Mouse (Mus musculus): Measurements from ENCODE around the gene Cnpy1. TPM values are rescaled to one million over a fixed set of nuclear protein-coding genes. Genes with fewer than 3 reads are reported as not detected.

Gene Cnpy1
- polyA plus RNA-seq, 1 experiment, result 0.07 TPM

DNA sequence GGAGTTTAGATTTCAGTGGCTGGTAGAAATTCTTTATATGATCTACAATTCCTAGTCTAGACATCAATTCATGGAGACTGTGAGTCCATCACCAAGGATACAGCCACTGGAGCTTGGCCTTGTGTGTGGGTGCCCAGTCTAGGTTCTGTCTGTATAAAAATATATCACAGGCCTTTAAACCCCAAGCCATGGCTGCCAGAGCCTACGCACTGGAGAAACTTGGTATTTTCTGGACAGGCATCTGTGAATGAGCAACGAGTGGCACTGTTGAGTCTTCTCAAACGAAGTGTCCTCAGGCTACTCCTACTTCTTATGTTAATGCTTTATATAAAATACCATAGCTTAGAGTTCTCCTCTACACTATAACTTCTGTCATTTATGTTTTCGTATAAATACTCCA, 4.2 kb downstream of the Cnpy1 start:
- Histone ChIP-seq H3K36me3 (ENCODE audit: control insufficient read depth, insufficient read depth, low read length) (no peaks in the 10 kb centered on the region), H3K27me3 (ENCODE audit: control insufficient read depth, insufficient read depth, low read length) (no peaks in the 10 kb centered on the region), H3K4me3 (ENCODE audit: control insufficient read depth, low read depth, low read length) (no peak overlapping the region), H3K27ac (ENCODE audit: control insufficient read depth, insufficient read depth, low read depth, low read length) (no peak overlapping the region), H3K4me1 (ENCODE audit: control insufficient read depth, insufficient read depth, low read length) (no peaks in the 10 kb centered on the region)
- no peak for TF ChIP-seq POLR2A (IDR thresholded peaks at IDR 0.05; ENCODE audit: control insufficient read depth, low read depth, low read length)
- no peak for TF ChIP-seq CTCF (IDR thresholded peaks at IDR 0.05; ENCODE audit: control insufficient read depth, insufficient read depth, insufficient replicate concordance, low read depth, low read length)

DNA sequence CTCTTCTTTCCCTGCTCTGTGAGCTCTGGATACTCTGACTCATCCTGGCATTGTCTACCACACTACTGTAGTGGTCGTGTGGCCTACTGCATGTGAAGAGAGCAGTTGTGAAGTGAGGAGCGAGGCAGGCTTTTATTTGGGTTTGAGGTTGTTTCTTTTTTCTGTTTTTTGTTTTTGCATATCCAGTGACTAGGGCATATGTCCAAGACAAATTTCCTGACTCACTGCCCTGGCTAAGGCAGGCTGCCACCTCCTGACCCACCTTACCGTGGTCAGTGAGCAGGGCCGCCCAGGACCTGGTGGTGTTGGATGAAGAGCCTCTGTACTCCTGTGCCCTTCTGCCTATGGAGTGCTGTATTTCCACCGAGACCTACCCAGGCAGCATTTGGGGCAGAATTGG, 5.8 kb downstream of the Cnpy1 start:
- TF ChIP-seq CTCF (IDR thresholded peaks at IDR 0.05; ENCODE audit: control insufficient read depth, insufficient read depth, insufficient replicate concordance, low read depth, low read length), result no peak
- Histone ChIP-seq H3K27ac (ENCODE audit: control insufficient read depth, insufficient read depth, low read depth, low read length) (no peak overlapping the region), H3K27me3 (ENCODE audit: control insufficient read depth, insufficient read depth, low read length) (no peaks in the 10 kb centered on the region), H3K4me1 (ENCODE audit: control insufficient read depth, insufficient read depth, low read length) (no peaks in the 10 kb centered on the region), H3K36me3 (ENCODE audit: control insufficient read depth, insufficient read depth, low read length) (no peaks in the 10 kb centered on the region), H3K4me3 (ENCODE audit: control insufficient read depth, low read depth, low read length) (no peak overlapping the region)

DNA sequence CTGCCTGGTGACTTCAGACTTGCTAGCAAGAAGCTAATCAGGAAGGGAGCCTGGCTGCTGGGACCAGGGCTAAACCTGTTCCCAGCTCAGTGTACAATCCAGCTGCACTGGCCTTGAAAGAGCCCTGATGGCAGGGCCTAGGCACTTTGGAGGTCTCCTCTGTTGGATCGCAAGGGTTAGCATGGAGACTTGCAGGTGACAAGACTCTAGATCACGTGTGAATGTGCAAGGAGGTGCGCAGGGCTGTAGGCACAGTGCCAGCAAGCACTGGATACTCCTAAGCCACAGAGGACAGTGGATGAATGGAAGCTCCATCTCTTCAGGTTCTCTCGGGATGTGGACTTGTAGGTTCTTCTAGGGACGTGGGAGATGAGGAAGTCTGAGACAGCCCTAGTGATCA, 6.7 kb downstream of the Cnpy1 start:
- H3K4me3 ChIP-seq (ENCODE audit: control insufficient read depth, low read depth, low read length), result no peak overlapping the region
- H3K4me1 ChIP-seq (ENCODE audit: control insufficient read depth, insufficient read depth, low read length), result no peaks in the 10 kb centered on the region
- TF ChIP-seq CTCF (IDR thresholded peaks at IDR 0.05; ENCODE audit: control insufficient read depth, insufficient read depth, insufficient replicate concordance, low read depth, low read length) (no peak), POLR2A (IDR thresholded peaks at IDR 0.05; ENCODE audit: control insufficient read depth, low read depth, low read length) (no peak)
- no peaks in the 10 kb centered on the region for H3K27me3 ChIP-seq (ENCODE audit: control insufficient read depth, insufficient read depth, low read length)
- H3K27ac ChIP-seq (ENCODE audit: control insufficient read depth, insufficient read depth, low read depth, low read length), result no peak overlapping the region
- no peaks in the 10 kb centered on the region for H3K36me3 ChIP-seq (ENCODE audit: control insufficient read depth, insufficient read depth, low read length)

DNA sequence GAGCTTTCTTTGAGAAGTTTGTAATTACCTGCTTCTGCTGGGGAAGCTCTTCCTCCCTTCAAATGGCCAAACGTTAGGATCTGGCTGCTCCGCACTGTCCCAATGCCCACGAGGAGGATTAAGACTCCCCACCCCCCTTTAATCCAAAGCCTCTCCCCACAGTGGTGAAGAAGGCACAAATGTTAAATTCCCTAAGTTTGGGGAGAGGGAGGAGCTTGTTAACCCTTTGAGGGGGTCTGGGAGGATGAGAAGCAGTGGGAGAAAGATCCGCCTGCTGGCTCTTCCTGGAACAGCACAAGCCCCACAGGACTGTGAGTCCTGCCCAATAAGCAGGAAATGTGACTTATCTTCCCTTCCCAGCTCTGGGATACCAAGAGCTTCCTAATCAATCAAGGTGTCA, 7.5 kb downstream of the Cnpy1 start:
- no peaks in the 10 kb centered on the region for H3K36me3 ChIP-seq (ENCODE audit: control insufficient read depth, insufficient read depth, low read length)
- no peak overlapping the region for H3K4me3 ChIP-seq (ENCODE audit: control insufficient read depth, low read depth, low read length)
- no peaks in the 10 kb centered on the region for H3K4me1 ChIP-seq (ENCODE audit: control insufficient read depth, insufficient read depth, low read length)
- TF ChIP-seq POLR2A (IDR thresholded peaks at IDR 0.05; ENCODE audit: control insufficient read depth, low read depth, low read length) (no peak), CTCF (IDR thresholded peaks at IDR 0.05; ENCODE audit: control insufficient read depth, insufficient read depth, insufficient replicate concordance, low read depth, low read length) (no peak)
- H3K27me3 ChIP-seq (ENCODE audit: control insufficient read depth, insufficient read depth, low read length), result no peaks in the 10 kb centered on the region
- no peak overlapping the region for H3K27ac ChIP-seq (ENCODE audit: control insufficient read depth, insufficient read depth, low read depth, low read length)

DNA sequence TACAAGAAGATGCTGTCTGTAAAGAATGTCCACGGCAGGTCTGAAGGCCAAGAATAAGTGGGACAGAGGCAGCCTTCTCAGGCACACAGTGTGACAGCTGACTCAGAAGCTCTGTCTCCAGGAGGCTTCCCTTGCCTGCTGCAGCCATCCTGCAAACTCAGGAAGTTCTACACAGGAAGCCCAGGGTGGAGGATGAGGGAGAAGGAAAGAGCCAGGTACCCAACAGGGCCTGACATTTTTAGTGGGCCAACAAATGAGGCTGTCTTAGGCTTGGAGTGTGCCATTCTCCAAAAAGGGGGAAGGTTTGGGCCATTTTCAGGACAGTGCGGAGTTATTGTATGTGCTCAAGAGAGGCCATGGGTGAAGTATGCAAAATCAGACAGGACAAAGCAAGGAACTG, 7.9 kb downstream of the Cnpy1 start:
- Histone ChIP-seq H3K36me3 (ENCODE audit: control insufficient read depth, insufficient read depth, low read length) (no peaks in the 10 kb centered on the region), H3K27me3 (ENCODE audit: control insufficient read depth, insufficient read depth, low read length) (no peaks in the 10 kb centered on the region), H3K27ac (ENCODE audit: control insufficient read depth, insufficient read depth, low read depth, low read length) (no peak overlapping the region), H3K4me1 (ENCODE audit: control insufficient read depth, insufficient read depth, low read length) (no peaks in the 10 kb centered on the region), H3K4me3 (ENCODE audit: control insufficient read depth, low read depth, low read length) (no peak overlapping the region)
- TF ChIP-seq CTCF (IDR thresholded peaks at IDR 0.05; ENCODE audit: control insufficient read depth, insufficient read depth, insufficient replicate concordance, low read depth, low read length), result no peak
- TF ChIP-seq POLR2A (IDR thresholded peaks at IDR 0.05; ENCODE audit: control insufficient read depth, low read depth, low read length), result no peak

DNA sequence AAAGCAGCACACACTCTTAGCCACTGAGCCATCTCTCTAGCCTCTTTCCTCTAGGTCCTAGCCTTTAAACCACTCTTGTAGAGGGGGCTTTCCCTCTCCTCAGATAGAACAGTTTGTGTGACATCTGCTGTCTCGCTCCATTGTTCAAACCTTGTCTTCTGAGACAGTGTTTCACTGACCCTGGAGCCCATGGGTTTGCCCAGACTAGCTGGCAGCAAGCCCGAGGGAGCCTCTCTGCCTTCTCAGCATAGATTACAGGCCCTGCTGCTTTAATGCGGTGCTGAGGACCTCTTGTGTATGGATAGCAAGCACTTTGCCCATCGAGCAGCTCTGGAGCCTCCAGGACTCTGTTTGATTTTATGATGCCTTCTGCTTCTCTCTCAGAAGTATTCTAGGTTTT, 8.6 kb downstream of the Cnpy1 start:
- Histone ChIP-seq H3K36me3 (ENCODE audit: control insufficient read depth, insufficient read depth, low read length) (no peaks in the 10 kb centered on the region), H3K4me3 (ENCODE audit: control insufficient read depth, low read depth, low read length) (no peak overlapping the region), H3K4me1 (ENCODE audit: control insufficient read depth, insufficient read depth, low read length) (no peaks in the 10 kb centered on the region), H3K27ac (ENCODE audit: control insufficient read depth, insufficient read depth, low read depth, low read length) (no peak overlapping the region), H3K27me3 (ENCODE audit: control insufficient read depth, insufficient read depth, low read length) (no peaks in the 10 kb centered on the region)
- TF ChIP-seq POLR2A (IDR thresholded peaks at IDR 0.05; ENCODE audit: control insufficient read depth, low read depth, low read length) (no peak), CTCF (IDR thresholded peaks at IDR 0.05; ENCODE audit: control insufficient read depth, insufficient read depth, insufficient replicate concordance, low read depth, low read length) (no peak)

DNA sequence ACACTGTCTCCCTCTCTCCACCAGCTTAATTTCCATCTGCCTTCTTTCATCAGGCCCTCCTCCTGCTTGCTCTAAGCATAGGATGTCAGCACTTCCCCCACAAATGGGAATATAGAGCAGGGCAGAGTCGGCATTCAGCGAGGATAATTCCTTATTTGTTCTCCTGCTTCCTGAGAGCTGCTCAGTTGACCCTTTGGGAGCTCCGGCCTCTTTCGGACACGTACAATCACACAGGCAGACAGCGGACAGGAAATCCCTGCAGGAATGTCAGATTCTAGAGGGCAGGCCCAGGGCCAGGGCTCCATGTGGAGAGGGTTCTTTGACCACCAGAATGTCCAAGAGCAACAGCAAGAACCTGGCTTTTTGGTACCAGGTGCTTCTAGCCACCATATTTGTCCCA, 9.5 kb downstream of the Cnpy1 start:
- no peaks in the 10 kb centered on the region for H3K4me1 ChIP-seq (ENCODE audit: control insufficient read depth, insufficient read depth, low read length)
- TF ChIP-seq POLR2A (IDR thresholded peaks at IDR 0.05; ENCODE audit: control insufficient read depth, low read depth, low read length), result no peak
- TF ChIP-seq CTCF (IDR thresholded peaks at IDR 0.05; ENCODE audit: control insufficient read depth, insufficient read depth, insufficient replicate concordance, low read depth, low read length), result no peak

DNA sequence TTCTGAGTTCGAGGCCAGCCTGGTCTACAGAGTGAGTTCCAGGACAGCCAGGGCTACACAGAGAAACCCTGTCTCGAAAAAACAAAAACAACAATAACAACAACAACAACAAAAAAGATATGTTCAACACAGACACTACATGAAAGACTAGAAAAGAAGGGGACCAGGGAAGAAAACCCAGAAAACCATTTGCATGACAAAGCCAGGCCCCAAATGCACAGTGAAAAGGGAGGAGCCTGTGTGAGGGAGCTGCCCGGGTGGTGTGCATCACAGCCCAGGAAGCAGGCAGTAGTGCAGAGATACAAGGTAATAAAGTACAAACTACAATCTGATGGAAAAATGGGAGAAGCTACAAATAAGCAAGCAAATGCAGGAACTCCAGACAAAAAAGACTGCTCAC, 13.5 kb downstream of the Cnpy1 start:
- no peaks in the 10 kb centered on the region for H3K36me3 ChIP-seq (ENCODE audit: control insufficient read depth, insufficient read depth, low read length)
- H3K4me3 ChIP-seq (ENCODE audit: control insufficient read depth, low read depth, low read length), result no peak overlapping the region
- H3K27ac ChIP-seq (ENCODE audit: control insufficient read depth, insufficient read depth, low read depth, low read length), result no peak overlapping the region
- TF ChIP-seq CTCF (IDR thresholded peaks at IDR 0.05; ENCODE audit: control insufficient read depth, insufficient read depth, insufficient replicate concordance, low read depth, low read length) (no peak), POLR2A (IDR thresholded peaks at IDR 0.05; ENCODE audit: control insufficient read depth, low read depth, low read length) (no peak)
- no peaks in the 10 kb centered on the region for H3K4me1 ChIP-seq (ENCODE audit: control insufficient read depth, insufficient read depth, low read length)
- no peaks in the 10 kb centered on the region for H3K27me3 ChIP-seq (ENCODE audit: control insufficient read depth, insufficient read depth, low read length)

More for the DNA sequence above, 9.5 kb downstream of the Cnpy1 start:
- H3K36me3 ChIP-seq (ENCODE audit: control insufficient read depth, insufficient read depth, low read length), result no peaks in the 10 kb centered on the region
- H3K4me3 ChIP-seq (ENCODE audit: control insufficient read depth, low read depth, low read length), result no peak overlapping the region
- no peak overlapping the region for H3K27ac ChIP-seq (ENCODE audit: control insufficient read depth, insufficient read depth, low read depth, low read length)
- no peaks in the 10 kb centered on the region for H3K27me3 ChIP-seq (ENCODE audit: control insufficient read depth, insufficient read depth, low read length)

All from testis, adult 2 months (tissue).